Mouse (Mus musculus): ENCODE measurements around the gene Me1. TPM values are rescaled to one million over a fixed set of nuclear protein-coding genes. Genes with fewer than 3 reads are reported as not detected.

Gene Me1
- total RNA-seq, 4 experiments from 2014 or later = 184 to 320 (median 228) TPM

GRCm38 (mm10) chr9:86708921-86709320, 13.2 kb upstream of the Me1 start:
- no peak for DNase-seq (ENCODE audit: low spot score in 2 of 2)

DNA sequence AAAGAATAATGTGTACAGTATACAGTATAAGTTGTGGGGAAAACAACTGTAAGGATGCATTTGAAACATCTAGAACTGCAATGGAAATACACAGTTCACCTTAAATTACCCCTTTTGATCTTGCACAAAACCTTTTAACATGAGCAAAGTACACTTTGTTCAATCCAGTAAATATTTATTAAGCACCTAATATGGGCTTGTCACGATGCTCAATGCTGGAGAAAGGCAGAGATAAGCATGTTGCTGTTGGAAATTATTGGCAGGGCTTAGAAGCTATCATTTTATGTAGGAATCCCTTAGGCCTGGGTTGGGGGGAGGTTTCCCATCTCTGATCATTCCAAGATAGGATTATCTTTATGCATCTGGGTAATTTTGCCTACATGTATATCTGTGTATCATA, 11.7 kb upstream of the Me1 start:
- DNase-seq (ENCODE audit: low spot score in 2 of 2) = no peak

- no peak for DNase-seq (ENCODE audit: low spot score in 2 of 2)
These were observed 6.1 kb upstream of the Me1 start for GRCm38 (mm10) chr9:86701844-86702243.

DNA sequence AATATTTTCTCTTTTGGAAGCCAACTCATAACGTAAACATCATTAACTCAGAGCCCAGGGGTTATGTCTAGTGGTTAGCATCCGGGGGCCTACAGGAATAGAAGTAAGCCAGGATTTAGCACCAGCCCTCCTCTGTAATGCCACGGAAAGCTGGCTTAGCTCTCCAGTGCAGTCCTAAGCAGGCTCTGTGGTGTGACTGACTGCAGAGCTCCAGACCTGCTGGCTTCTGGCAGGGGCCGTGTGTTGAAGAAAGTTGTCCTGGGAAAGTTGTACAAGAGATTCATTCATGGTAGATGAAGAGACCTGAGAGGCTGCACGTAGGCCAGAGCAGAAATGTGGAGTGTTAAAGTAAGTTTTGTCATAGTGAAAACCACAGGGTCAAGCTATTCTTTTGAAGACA, 5.5 kb upstream of the Me1 start:
- no peak for DNase-seq (ENCODE audit: low spot score in 2 of 2)

DNA sequence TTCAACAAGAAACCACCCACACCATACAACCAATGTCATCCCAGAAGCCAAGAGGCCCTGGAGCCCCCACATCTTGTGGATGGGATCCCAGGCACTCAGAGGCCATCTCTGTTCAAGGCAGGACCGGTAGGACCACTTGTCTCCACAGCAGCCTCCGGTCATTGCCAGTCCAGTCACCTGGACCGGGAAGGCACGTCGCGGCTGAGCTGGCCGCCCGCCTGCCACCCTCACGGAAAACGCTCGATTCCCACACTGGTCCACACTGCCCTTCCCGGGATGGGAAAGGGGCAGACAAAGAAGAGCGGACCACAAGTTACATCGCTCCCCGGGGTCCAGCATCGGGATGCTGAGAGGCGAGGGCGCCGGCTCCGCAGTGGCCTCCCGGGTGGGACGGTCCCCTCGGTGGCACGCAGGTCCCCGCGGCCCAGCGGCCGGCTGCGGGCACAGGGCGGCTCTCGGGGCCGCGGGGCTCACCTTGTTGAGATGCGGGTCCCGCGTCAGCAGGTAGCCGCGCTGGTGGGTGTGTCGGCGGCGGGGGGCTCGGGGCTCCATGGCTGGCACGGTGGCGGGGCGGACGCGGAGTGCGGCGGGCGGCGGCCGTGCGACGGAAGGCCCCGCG, 445 bp downstream of the Me1 start:
- peak in 1 of 2 experiments; percentile 17 for DNase-seq (ENCODE audit: low spot score in 2 of 2)

DNA sequence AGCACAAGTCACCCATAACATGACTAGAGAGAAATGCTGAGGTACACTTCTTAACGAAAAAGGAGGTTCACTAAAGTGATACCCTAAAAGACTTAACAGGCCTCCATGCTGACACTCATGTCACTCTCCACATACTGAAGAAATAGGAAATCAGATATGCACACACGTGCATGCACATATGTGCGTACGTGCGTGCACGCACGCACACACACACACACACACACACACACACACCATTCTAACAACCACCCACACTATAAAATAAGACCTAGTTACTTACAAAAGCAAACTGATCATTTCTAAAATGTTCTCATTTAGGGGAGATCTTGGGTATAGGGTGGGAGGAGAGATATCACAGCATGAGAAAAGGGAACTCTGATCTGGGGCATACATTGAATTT, 1.1 kb downstream of the Me1 start:
- DNase-seq (ENCODE audit: low spot score in 2 of 2) = no peak

GRCm38 (mm10) chr9:86693935-86694334, 1.8 kb downstream of the Me1 start:
- DNase-seq (ENCODE audit: low spot score in 2 of 2) = no peak

- no peak for DNase-seq (ENCODE audit: low spot score in 2 of 2)
These were observed 3.1 kb downstream of the Me1 start for GRCm38 (mm10) chr9:86692676-86693075.

GRCm38 (mm10) chr9:86692251-86692650, 3.5 kb downstream of the Me1 start:
- no peak for DNase-seq (ENCODE audit: low spot score in 2 of 2)

GRCm38 (mm10) chr9:86691101-86691500, 4.7 kb downstream of the Me1 start:
- DNase-seq (ENCODE audit: low spot score in 2 of 2) = no peak

DNA sequence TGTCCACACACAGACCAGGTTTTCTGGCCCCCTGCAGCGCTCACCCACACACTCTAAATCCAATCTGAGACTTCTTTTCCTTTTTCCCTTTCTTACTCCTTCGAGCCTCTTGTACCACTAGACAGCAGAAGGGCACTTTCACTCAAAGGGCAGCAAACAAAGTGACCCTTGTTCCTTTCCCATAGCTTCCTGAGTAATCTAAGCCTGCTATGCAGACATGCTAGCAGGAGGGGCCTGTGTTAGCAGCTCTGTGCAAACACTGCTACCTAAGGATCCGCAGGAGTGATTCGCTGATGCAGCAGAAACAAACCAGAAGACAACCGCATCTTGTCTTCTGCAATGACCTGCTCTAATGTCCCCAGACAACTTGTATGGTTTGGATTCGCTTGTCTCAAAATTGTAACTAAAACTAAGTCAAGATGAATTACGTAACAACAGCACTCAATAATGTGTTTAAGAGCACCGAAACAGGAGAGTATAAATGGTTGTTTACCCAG, 12.0 kb downstream of the Me1 start:
- no peak for DNase-seq (ENCODE audit: low spot score in 2 of 2)

GRCm38 (mm10) chr9:86682844-86683243, 12.9 kb downstream of the Me1 start:
- DNase-seq (ENCODE audit: low spot score in 2 of 2) = no peak

- no peak for DNase-seq (ENCODE audit: low spot score in 2 of 2)
These were observed 13.5 kb downstream of the Me1 start for GRCm38 (mm10) chr9:86682278-86682677.

- DNase-seq (ENCODE audit: low spot score in 2 of 2) = no peak
These were observed 15.3 kb downstream of the Me1 start for GRCm38 (mm10) chr9:86680431-86680830.

GRCm38 (mm10) chr9:86679843-86680417, 15.8 kb downstream of the Me1 start:
- no peak for DNase-seq (ENCODE audit: low spot score in 2 of 2)

DNA sequence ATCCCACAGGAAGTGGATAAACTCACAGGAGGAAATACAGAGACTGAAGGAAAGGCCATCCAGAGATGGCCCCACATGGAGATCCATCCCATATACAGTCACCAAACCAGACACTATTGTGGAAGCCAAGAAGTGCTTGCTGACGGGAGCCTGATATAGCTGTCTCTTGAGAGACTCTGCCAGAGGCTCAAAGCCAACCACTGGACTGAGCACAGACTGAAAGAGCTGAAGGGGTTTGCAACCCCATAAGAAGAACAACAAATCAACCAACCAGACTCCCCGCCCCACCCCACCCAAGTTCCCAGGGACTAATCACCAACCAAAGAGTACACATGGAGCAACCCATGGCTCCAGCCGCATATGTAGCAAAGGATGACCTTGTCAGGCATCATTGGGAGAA, 19.5 kb downstream of the Me1 start:
- no peak for DNase-seq (ENCODE audit: low spot score in 2 of 2)

DNA sequence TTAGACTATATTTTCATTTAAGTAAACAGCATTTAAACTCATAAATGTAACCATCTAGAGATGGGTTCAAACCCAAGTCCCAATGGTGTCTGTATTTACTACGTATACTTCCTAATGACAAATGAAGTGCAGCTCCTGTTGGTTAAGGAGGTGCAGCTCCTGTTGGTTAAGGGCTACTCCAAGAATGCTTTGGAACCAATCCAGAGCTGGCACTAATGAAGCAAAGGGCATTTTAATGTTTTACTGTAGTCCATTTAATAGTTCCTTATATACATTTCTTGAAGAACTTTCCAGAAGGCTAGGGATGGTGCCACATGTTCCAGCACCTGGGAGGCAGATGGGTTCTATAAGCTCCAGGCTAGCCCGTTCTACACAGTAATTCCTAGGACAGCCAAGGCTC, 20.3 kb downstream of the Me1 start:
- no peak for DNase-seq (ENCODE audit: low spot score in 2 of 2)

DNA sequence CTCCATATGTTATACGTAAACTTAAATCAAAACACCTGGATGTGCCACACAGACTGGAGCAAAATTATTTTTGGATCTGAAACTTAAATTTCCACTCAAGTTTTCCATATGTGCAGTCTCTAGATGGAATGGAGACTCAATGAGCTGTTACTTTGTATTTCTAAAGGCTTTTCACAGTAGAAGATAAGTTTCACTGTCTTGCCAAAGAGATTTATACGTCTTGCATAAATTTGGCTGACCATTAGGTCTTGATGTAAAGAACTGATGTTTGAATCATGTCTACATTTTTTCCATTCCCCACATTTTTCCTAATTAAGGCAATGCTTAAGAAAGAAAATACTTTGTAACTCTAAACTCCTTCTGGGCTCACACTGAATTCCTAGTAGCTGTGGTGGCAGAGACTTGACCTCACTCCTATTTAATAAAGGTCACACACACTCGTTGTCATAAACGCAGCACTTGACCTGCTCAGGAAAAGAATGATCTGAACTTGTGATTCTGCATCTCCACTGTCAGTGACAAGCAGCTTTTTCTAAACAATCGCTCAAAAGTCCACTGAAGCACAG, 22.8 kb downstream of the Me1 start:
- no peak for DNase-seq (ENCODE audit: low spot score in 2 of 2)

DNA sequence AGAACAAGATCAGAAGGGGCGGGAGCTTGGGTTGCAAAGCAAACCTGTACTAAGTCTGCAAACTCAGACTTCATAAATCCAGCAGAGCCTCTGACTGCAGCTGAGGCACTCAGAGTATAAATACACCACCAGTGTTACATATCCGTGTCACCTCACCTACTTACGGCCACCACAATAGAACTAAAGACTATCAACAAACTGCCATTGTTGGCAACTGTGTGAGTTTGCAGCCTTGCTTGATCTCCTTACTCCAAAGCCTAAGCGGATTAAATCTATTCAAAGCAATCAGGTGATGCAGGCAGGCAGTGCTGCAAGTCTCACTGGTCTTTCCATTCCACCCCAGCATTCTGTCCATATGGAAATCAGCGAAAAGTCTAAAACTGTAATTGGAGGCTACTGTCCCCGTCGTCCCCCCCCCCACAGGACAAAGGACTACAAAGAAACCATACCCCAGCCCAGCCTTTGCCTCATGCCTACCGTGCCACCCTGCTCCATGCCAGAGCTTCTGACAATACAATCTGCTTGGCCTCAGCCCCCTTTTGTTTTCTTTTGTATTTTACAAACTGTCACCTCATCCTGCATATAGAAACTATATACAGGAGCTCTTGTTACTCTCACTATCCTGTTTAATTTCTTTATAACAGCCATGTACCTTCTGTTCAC, 27.0 kb downstream of the Me1 start:
- DNase-seq (ENCODE audit: low spot score in 2 of 2) = no peak

GRCm38 (mm10) chr9:86667138-86667750, 28.5 kb downstream of the Me1 start:
- no peak for DNase-seq (ENCODE audit: low spot score in 2 of 2)

GRCm38 (mm10) chr9:86661679-86662078, 34.1 kb downstream of the Me1 start:
- no peak for DNase-seq (ENCODE audit: low spot score in 2 of 2)

GRCm38 (mm10) chr9:86661266-86661665, 34.5 kb downstream of the Me1 start:
- DNase-seq (ENCODE audit: low spot score in 2 of 2) = no peak

Measured in gastrocnemius, adult 8-10 months (tissue).